Mouse (Mus musculus) stomach, postnatal 0 days (tissue): Measurements from ENCODE around the gene Ugt1a2. TPM values are rescaled to one million over a fixed set of nuclear protein-coding genes. Genes with fewer than 3 reads are reported as not detected.

Experiments
- ATAC-seq: fragments of 200-750 bp; cut with Nextera tagmentation; 2 replicates; pipeline ENCODE4 v1.8.0; 2017; ENCODE audit not compliant: low FRiP score, low TSS enrichment
- DNase-seq: peaks from one replicate; pipeline ENCODE4 v3.0.0-alpha.2; 2016; ENCODE audit warnings: low spot score
- H3K27ac ChIP-seq: fragments of 300-500 bp; sonication (generic); replicated peaks from 2 replicates; pipeline ENCODE4 v1.5.1; 2014; ENCODE audit warnings: mild to moderate bottlenecking, control low read depth
- H3K27me3 ChIP-seq: fragments of 300-500 bp; sonication (generic); 2 replicates; pipeline ENCODE4 v1.6.1; 2014; ENCODE audit warnings: low read length; ENCODE audit not compliant: control insufficient read depth, insufficient read depth
- H3K36me3 ChIP-seq: fragments of 300-500 bp; sonication (generic); 2 replicates; pipeline ENCODE4 v1.6.1; 2014; ENCODE audit warnings: low read length, mixed read lengths; ENCODE audit not compliant: control insufficient read depth, insufficient read depth
- H3K4me1 ChIP-seq: fragments of 300-500 bp; sonication (generic); replicated peaks from 2 replicates; pipeline ENCODE4 v1.6.1; 2014; ENCODE audit warnings: antibody characterized with exemption; ENCODE audit not compliant: control insufficient read depth, insufficient read depth
- H3K4me2 ChIP-seq: fragments of 300-500 bp; sonication (generic); replicated peaks from 2 replicates; pipeline ENCODE4 v1.6.1; 2014; ENCODE audit warnings: low read depth, mild to moderate bottlenecking, control low read depth, moderate library complexity
- H3K4me3 ChIP-seq: fragments of 300-500 bp; sonication (generic); 2 replicates; pipeline ENCODE4 v1.5.1; 2014; ENCODE audit warnings: low read depth, low read length, control low read depth
- H3K9ac ChIP-seq: fragments of 300-500 bp; sonication (generic); 2 replicates; pipeline ENCODE4 v1.6.1; 2014; ENCODE audit warnings: mild to moderate bottlenecking, low read length, control low read depth, mixed read lengths
- H3K9me3 ChIP-seq: fragments of 300-500 bp; sonication (generic); 2 replicates; pipeline ENCODE4 v1.6.1; 2016; ENCODE audit warnings: low read length; ENCODE audit not compliant: control insufficient read depth
- CTCF ChIP-seq: IDR thresholded peaks from 2 replicates; pipeline ENCODE4 v1.5.1; 2016; ENCODE audit warnings: antibody characterized with exemption, low read depth, mild to moderate bottlenecking, moderate library complexity
- EP300 ChIP-seq: optimal IDR thresholded peaks from 2 replicates; pipeline ENCODE3; 2016; ENCODE audit warnings: antibody characterized with exemption
- WGBS: fragments of 180-500 bp; shearing (Covaris S2); extraction: QIAGEN DNeasy Blood & Tissue Kit; methylation state at CpG from one replicate; pipeline ENCODE4 v1.1.7; 2014; 5-methylcytosine and 5-hydroxymethylcytosine counted together
- polyA plus RNA-seq: library from polyadenylated mRNA; unstranded; fragments of >200 nt; fragmentation: Nextera tagmentation; extraction: Ambion mirVana; gene quantifications from 2 replicates; pipeline ENCODE4 v1.2.1, GENCODE M21; 2015

The Ugt1a2 gene
- polyA plus RNA-seq, 1 experiment from 2014 or later = not detected

GRCm38 (mm10) chr1:88211812-88212211 lies 11.4 kb downstream of the Ugt1a2 start, which contains the start of gene Ugt1a1:
TSS of gene Ugt1a1 (plus strand) at chr1:88211959.
- no peak within 1 kb of the TSS for H3K9ac ChIP-seq
- peak; percentile 65 for ATAC-seq
- peak; percentile 62 for DNase-seq
- no peaks in the 10 kb centered on the region for H3K36me3 ChIP-seq
- peaks cover 24% of the 10 kb centered on the region for H3K9me3 ChIP-seq
- WGBS = 66% methylated on average over 8 of the region's 8 CpGs
- no peak within 1 kb of the TSS for H3K4me2 ChIP-seq
- TF ChIP-seq EP300 (no peak), CTCF (no peak)
- no peaks in the 10 kb centered on the region for H3K27me3 ChIP-seq
- no peak within 1 kb of the TSS; the same call in 1 of the 2 replicates for H3K27ac ChIP-seq
- no peaks in the 10 kb centered on the region for H3K4me1 ChIP-seq
- H3K4me3 ChIP-seq = no peak within 1 kb of the TSS

- no peak overlapping the region for H3K4me3 ChIP-seq
- H3K9ac ChIP-seq = no peak overlapping the region
- WGBS = 58% methylated on average over 8 of the region's 8 CpGs
- 0 out of 2 replicates have a peak, but pooled peaks have one; percentile 3 for ATAC-seq
- no peak overlapping the region for H3K4me2 ChIP-seq
- no peaks in the 10 kb centered on the region for H3K27me3 ChIP-seq
- no peak for DNase-seq
- no peaks in the 10 kb centered on the region for H3K36me3 ChIP-seq
- TF ChIP-seq CTCF (no peak), EP300 (no peak)
- no peak overlapping the region for H3K27ac ChIP-seq
- peaks cover 30% of the 10 kb centered on the region for H3K9me3 ChIP-seq
- no peaks in the 10 kb centered on the region for H3K4me1 ChIP-seq
Observed at GRCm38 (mm10) chr1:88212341-88213045, 12.1 kb downstream of the Ugt1a2 start.

- ATAC-seq (no peak), DNase-seq (no peak)
- WGBS = 69% methylated on average over 1 of the region's 1 CpGs
- Histone ChIP-seq H3K9me3 (peaks cover 30% of the 10 kb centered on the region), H3K27ac (no peak overlapping the region), H3K36me3 (no peaks in the 10 kb centered on the region), H3K27me3 (no peaks in the 10 kb centered on the region), H3K4me3 (no peak overlapping the region), H3K9ac (no peak overlapping the region), H3K4me1 (no peaks in the 10 kb centered on the region), H3K4me2 (no peak overlapping the region)
- TF ChIP-seq CTCF = no peak
Observed at GRCm38 (mm10) chr1:88213061-88213460, 12.7 kb downstream of the Ugt1a2 start.

- 78% methylated on average over 2 of the region's 2 CpGs for WGBS
- DNase-seq = peak; percentile 42
- no peak overlapping the region for H3K4me2 ChIP-seq
Observed at GRCm38 (mm10) chr1:88213766-88214461, 13.5 kb downstream of the Ugt1a2 start.

GRCm38 (mm10) chr1:88214462-88214952 lies 14.1 kb downstream of the Ugt1a2 start:
- no peak overlapping the region for H3K4me2 ChIP-seq
- H3K4me3 ChIP-seq = no peak overlapping the region
- no peak for DNase-seq

More at GRCm38 (mm10) chr1:88213766-88214461, 13.5 kb downstream of the Ugt1a2 start:
- H3K36me3 ChIP-seq = no peaks in the 10 kb centered on the region
- H3K9ac ChIP-seq = no peak overlapping the region
- H3K27ac ChIP-seq = no peak overlapping the region
- H3K27me3 ChIP-seq = no peaks in the 10 kb centered on the region
- no peaks in the 10 kb centered on the region for H3K4me1 ChIP-seq
- H3K9me3 ChIP-seq = peaks cover 30% of the 10 kb centered on the region
- ATAC-seq = peak; percentile 13; the same call in 1 of the 2 replicates
- TF ChIP-seq EP300 (no peak), CTCF (no peak)
- no peak overlapping the region for H3K4me3 ChIP-seq

More at GRCm38 (mm10) chr1:88214462-88214952, 14.1 kb downstream of the Ugt1a2 start:
- TF ChIP-seq EP300 (no peak), CTCF (no peak)
- Histone ChIP-seq H3K27ac (no peak overlapping the region), H3K9ac (no peak overlapping the region), H3K9me3 (peaks cover 30% of the 10 kb centered on the region), H3K4me1 (no peaks in the 10 kb centered on the region), H3K36me3 (no peaks in the 10 kb centered on the region), H3K27me3 (no peaks in the 10 kb centered on the region)
- 71% methylated on average over 2 of the region's 2 CpGs for WGBS
- no peak for ATAC-seq
